Mouse (Mus musculus) lung, embryonic 15.5 days (tissue): ENCODE measurements around the gene Myl9. TPM values are rescaled to one million over a fixed set of nuclear protein-coding genes. Genes with fewer than 3 reads are reported as not detected.
"Not testable (repeated sequence)": the region's sequence is repeated elsewhere in the genome, so short reads cannot be mapped to it uniquely, and the experiment has no call there.

ENCODE experiments used
- ATAC-seq: fragments of 200-750 bp; cut with Nextera tagmentation; 2 replicates; pipeline ENCODE4 v1.8.0; 2017; ENCODE audit warnings: moderate number of reproducible peaks, borderline replicate concordance; ENCODE audit not compliant: low FRiP score, low TSS enrichment; ENCODE audit errors: extremely low read depth
- H3K27ac ChIP-seq: fragments of 300-500 bp; sonication (generic); 2 replicates; pipeline ENCODE4 v1.5.1; 2015; ENCODE audit warnings: moderate library complexity, mild to moderate bottlenecking, inconsistent platforms
- H3K27me3 ChIP-seq: fragments of 300-500 bp; sonication (generic); 2 replicates; pipeline ENCODE4 v1.6.1; 2015; ENCODE audit warnings: inconsistent platforms
- H3K36me3 ChIP-seq: fragments of 300-500 bp; sonication (generic); 2 replicates; pipeline ENCODE4 v1.6.1; 2015; ENCODE audit warnings: inconsistent platforms
- H3K4me1 ChIP-seq: fragments of 300-500 bp; sonication (generic); 2 replicates; pipeline ENCODE4 v1.6.1; 2015; ENCODE audit warnings: inconsistent platforms
- H3K4me2 ChIP-seq: fragments of 300-500 bp; sonication (generic); 2 replicates; pipeline ENCODE4 v1.6.1; 2015; ENCODE audit warnings: inconsistent platforms, mild to moderate bottlenecking, moderate library complexity
- H3K4me3 ChIP-seq: fragments of 300-500 bp; sonication (generic); 2 replicates; pipeline ENCODE4 v1.5.1; 2015; ENCODE audit warnings: mild to moderate bottlenecking, inconsistent platforms
- H3K9ac ChIP-seq: fragments of 300-500 bp; sonication (generic); 2 replicates; pipeline ENCODE4 v1.6.1; 2015; ENCODE audit warnings: inconsistent platforms
- H3K9me3 ChIP-seq: fragments of 300-500 bp; sonication (generic); 2 replicates; pipeline ENCODE4 v1.6.1; 2016; ENCODE audit warnings: inconsistent platforms
- WGBS: fragments of 180-500 bp; shearing (Covaris S2); methylation state at CpG from one replicate; pipeline ENCODE4 v1.1.7; 2015; 5-methylcytosine and 5-hydroxymethylcytosine counted together
- polyA plus RNA-seq: library from polyadenylated mRNA; unstranded; fragments of >200 nt; fragmentation: Nextera tagmentation; extraction: Ambion mirVana; gene quantifications from 2 replicates; pipeline ENCODE4 v1.2.1, GENCODE M21; 2015

The Myl9 gene
- polyA plus RNA-seq, 1 experiment from 2014 or later = 443 TPM

DNA sequence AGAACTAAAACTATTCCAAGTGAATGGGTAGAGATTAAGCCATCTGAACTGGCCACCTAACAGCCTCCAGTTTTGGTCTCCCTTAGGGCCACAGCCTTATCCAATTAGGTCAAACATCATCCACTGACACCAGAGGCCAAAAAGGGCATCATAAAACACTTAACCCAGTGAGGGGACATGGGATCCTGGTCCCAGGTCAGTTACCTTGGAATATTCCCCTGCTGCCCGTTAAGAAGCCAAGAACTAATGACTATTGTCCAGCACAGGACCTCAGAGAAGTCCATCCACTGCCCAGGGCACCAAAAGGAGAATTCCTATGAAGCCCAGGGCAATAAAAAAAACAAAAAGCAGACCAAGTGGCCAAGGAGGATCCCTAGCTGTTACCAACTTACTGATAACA lies 13.6 kb downstream of the Myl9 start:
- Histone ChIP-seq H3K27me3 (no peaks in the 10 kb centered on the region), H3K4me1 (0 out of 2 replicates have a peak, but pooled peaks cover 4% of the 10 kb centered on the region), H3K27ac (no peak overlapping the region), H3K9me3 (peaks cover 4% of the 10 kb centered on the region; the same call in 1 of the 2 replicates), H3K9ac (no peak overlapping the region), H3K36me3 (no peaks in the 10 kb centered on the region), H3K4me3 (no peak overlapping the region), H3K4me2 (no peak overlapping the region)
- whole genome bisulfite sequencing = 64% methylated on average over 1 of the region's 1 CpGs
- no peak for ATAC-seq

DNA sequence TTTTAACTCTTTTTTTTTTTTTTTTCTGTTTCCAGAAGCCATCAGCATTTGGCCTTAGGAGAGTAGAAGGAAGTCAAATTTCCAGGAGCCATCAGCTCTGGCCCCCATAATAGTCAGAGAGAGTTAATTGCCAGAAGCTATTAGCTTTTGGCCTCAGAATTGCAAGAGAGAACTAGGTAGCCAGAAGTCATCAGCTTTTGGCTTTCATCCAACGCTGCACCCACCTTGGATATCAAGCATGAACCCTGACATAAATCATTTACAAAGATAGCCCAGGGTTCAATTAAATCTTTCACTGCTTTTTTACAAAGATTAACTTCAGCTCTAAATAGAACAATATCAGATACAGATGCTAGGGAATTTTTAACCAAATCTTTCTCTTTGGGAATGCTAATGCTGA lies 23.3 kb downstream of the Myl9 start:
- Histone ChIP-seq H3K27me3 (no peaks in the 10 kb centered on the region), H3K4me2 (no peak overlapping the region), H3K4me1 (no peaks in the 10 kb centered on the region), H3K4me3 (no peak overlapping the region), H3K9ac (no peak overlapping the region), H3K36me3 (no peaks in the 10 kb centered on the region), H3K27ac (no peak overlapping the region), H3K9me3 (no peaks in the 10 kb centered on the region)
- 86% methylated on average over 1 of the region's 1 CpGs for WGBS
- ATAC-seq = no peak

DNA sequence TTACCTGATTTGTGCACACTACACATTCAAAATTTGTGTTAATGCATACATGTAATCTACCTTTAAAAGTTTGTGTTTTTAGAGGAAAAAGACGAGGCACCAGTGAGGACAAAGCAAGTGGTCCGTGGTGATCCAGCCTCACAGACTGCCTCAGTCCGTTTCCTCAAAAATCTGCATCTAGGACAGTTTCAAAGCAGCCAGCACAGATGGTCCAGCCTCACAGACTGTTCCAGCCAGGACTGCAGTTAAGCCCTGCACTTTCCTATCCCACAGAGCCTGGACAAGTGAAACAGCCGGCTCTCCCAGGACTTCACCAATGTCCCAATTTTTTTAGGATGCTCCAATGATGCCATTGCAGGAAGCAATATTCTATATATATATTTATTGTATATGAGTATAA lies 25.8 kb downstream of the Myl9 start:
- Histone ChIP-seq H3K27ac (no peak overlapping the region), H3K4me2 (no peak overlapping the region), H3K36me3 (no peaks in the 10 kb centered on the region), H3K9ac (no peak overlapping the region), H3K9me3 (no peaks in the 10 kb centered on the region), H3K4me1 (no peaks in the 10 kb centered on the region), H3K27me3 (no peaks in the 10 kb centered on the region), H3K4me3 (no peak overlapping the region)
- WGBS = 63% methylated on average over 4 of the region's 4 CpGs
- no peak for ATAC-seq

DNA sequence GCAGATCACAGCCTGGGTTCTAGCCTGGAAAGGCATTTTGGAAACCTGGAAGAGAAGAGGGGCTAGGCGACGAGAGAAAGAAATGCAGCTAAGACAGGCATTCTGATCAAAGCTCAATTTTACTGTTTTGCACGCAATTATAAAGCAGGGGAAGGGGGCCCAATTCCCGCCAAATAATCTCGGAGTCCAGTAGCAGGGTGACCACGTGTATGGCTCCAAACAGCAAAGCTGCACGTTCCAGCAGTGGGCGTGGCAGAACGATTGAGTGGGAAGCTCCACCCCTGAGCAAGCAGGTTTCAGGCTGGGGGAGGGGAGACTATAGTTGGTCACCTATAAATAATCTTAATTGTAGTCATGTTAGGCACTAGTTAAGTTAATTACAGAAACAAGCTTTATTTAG lies 26.9 kb downstream of the Myl9 start:
- not testable (repeated sequence) for H3K27ac ChIP-seq, H3K4me3 ChIP-seq, H3K9ac ChIP-seq, H3K27me3 ChIP-seq, H3K9me3 ChIP-seq, H3K4me2 ChIP-seq, H3K4me1 ChIP-seq, H3K36me3 ChIP-seq, ATAC-seq
- WGBS = 36% methylated on average over 9 of the region's 9 CpGs

DNA sequence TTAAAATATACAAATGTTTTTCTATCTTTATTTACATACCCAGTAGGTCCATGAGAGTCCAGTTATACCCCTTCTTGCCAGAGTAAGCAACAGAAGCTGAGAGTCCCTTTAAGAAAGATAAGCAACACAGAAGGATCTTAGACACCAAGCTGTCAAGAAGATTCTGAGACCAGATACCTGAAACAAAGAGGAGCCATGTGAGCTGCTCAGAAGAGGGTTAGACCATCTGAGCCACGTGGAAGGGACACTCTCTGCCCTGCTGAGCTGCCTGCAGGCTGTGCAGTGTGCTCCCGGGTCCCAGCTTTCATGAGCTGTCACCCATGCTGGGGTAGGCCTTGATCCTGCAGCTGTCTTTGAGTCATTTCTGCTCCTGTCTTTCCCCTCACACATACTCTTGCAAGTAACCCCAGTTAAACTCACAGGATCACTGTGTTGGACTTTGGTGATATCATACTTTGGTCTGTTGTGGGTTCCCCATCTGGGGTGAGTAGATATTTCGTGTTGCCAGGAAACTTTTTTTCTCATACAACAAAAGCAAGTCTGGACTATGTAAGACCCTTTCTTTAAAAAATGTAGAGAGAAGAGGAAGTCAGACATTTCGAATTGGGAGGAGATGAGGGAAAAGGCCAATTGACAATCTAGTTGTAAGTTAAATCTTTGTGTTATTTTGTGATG lies 28.6 kb downstream of the Myl9 start:
- H3K27ac ChIP-seq = no peak overlapping the region
- no peaks in the 10 kb centered on the region for H3K4me1 ChIP-seq
- H3K9ac ChIP-seq = no peak overlapping the region
- no peak overlapping the region for H3K4me2 ChIP-seq
- H3K36me3 ChIP-seq = no peaks in the 10 kb centered on the region
- ATAC-seq = no peak
- H3K27me3 ChIP-seq = no peaks in the 10 kb centered on the region
- WGBS = 57% methylated on average over 4 of the region's 4 CpGs
- no peak overlapping the region for H3K4me3 ChIP-seq
- H3K9me3 ChIP-seq = no peaks in the 10 kb centered on the region

DNA sequence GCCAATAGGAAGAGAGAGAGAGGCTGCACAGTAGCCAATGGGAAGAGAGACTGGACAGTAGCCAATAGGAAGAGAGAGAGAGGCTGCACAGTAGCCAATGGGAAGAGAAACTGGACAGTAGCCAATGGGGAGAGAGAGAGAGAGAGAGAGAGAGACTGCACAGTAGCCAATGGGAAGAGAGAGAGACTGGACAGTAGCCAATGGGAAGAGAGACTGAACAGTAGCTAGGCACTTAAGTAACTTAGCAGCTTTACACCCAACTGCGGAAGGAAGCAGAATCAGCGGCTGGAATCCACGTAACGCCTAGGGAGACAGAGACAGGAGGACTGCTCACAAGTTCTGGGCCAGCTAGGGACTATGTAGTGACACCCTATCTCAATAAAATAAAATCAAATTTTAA lies 29.4 kb downstream of the Myl9 start:
- Histone ChIP-seq H3K9ac (no peak overlapping the region), H3K27ac (no peak overlapping the region), H3K36me3 (no peaks in the 10 kb centered on the region), H3K4me2 (no peak overlapping the region), H3K4me1 (peaks cover under 1% of the 10 kb centered on the region; the same call in 1 of the 2 replicates), H3K9me3 (no peaks in the 10 kb centered on the region), H3K27me3 (no peaks in the 10 kb centered on the region), H3K4me3 (no peak overlapping the region)
- WGBS = 84% methylated on average over 4 of the region's 4 CpGs
- ATAC-seq = no peak

DNA sequence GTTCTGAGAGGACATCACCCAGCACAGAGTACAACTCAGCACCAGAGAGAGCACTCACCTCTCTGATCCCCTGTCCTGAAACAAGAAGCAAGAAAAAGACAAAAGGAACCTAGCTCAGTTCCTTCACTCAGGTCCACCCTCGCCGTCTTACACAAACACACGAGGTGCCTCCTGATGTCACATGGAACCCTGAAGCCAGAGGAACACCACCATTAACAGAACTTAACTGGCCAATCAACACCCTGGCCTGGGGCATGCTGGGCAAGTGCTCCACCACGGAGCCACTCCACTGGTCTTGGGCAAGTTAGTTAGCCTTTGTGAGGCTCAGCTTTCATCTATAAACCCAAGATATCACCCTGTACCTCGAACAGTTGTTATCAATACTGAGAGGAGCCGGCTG lies 31.7 kb downstream of the Myl9 start:
- H3K4me1 ChIP-seq = peaks cover 3% of the 10 kb centered on the region; the same call in 1 of the 2 replicates
- no peak overlapping the region for H3K4me3 ChIP-seq
- no peak overlapping the region for H3K27ac ChIP-seq
- no peak for ATAC-seq
- 61% methylated on average over 6 of the region's 6 CpGs for WGBS
- H3K4me2 ChIP-seq = no peak overlapping the region
- no peak overlapping the region for H3K9ac ChIP-seq
- no peaks in the 10 kb centered on the region for H3K27me3 ChIP-seq
- H3K9me3 ChIP-seq = no peaks in the 10 kb centered on the region
- no peaks in the 10 kb centered on the region for H3K36me3 ChIP-seq

DNA sequence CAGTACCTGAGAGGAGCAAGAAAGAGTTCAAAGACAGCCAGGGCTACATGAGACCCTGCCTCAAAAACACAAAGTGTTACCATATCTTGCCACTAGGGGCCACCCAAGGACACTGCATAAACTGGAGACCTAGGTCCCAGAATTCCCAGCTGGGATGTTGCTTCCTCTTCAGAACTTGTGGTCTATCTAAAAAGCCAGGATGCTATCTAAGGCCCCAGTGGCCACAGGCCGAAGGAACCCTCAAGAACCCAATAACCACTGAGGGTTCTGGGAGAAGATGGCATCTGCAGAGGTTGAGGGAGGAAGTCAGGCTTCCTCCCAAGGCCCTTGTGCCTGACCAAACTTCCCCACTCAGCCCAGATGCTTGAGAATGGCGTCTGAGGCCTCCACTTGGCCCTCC lies 34.4 kb downstream of the Myl9 start:
- no peak overlapping the region for H3K27ac ChIP-seq
- H3K4me1 ChIP-seq = peaks cover 13% of the 10 kb centered on the region
- no peaks in the 10 kb centered on the region for H3K9me3 ChIP-seq
- no peak overlapping the region for H3K4me3 ChIP-seq
- no peaks in the 10 kb centered on the region for H3K36me3 ChIP-seq
- no peak for ATAC-seq
- no peak overlapping the region for H3K4me2 ChIP-seq
- no peak overlapping the region for H3K9ac ChIP-seq
- no peaks in the 10 kb centered on the region for H3K27me3 ChIP-seq
- WGBS = 36% methylated on average over 2 of the region's 2 CpGs

DNA sequence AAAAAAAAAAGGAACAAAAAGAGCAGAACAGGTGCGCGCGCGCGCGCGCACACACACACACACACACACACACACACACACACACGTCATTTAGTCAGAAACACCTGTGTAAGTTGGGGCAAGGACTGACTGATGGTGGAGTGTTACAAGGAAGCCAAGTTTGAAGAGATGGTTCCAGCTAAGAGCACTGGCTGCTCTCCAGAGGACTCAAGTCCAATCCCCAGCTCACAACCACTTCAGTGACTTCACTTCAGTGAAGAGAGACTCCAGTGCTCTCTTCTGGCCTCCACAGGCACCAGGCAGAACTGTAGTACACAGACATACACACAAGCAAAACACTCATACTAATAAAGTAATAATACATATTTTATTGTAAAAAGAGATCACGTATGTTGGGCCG lies 35.5 kb downstream of the Myl9 start:
- peaks cover 25% of the 10 kb centered on the region for H3K4me1 ChIP-seq
- H3K9ac ChIP-seq = no peak overlapping the region
- H3K27ac ChIP-seq = no peak overlapping the region
- no peak for ATAC-seq
- no peak overlapping the region for H3K4me2 ChIP-seq
- no peaks in the 10 kb centered on the region for H3K36me3 ChIP-seq
- 93% methylated on average over 10 of the region's 10 CpGs for WGBS
- H3K27me3 ChIP-seq = no peaks in the 10 kb centered on the region
- no peaks in the 10 kb centered on the region for H3K9me3 ChIP-seq
- no peak overlapping the region for H3K4me3 ChIP-seq

DNA sequence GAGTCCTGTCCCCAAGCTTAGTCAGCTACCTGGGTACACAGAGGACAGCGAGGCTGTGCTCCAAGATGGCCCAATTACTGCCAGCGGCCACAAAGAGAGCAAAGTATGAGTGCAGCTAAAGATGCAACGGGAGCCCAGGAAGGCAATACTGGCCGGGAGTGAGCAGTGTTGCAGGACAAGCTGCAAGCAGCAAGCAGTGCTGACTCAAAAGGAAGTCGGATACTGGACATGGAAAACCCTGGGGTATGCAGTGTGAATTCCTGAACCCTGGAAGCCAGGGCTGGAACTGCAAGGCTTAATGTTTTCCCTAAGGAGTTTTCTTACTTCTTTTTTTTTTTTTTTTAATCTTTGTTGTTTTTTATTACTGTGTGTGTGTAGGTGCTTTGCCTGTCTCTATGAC lies 36.3 kb downstream of the Myl9 start:
- no peaks in the 10 kb centered on the region for H3K9me3 ChIP-seq
- no peak overlapping the region for H3K9ac ChIP-seq
- H3K36me3 ChIP-seq = no peaks in the 10 kb centered on the region
- 67% methylated on average over 5 of the region's 5 CpGs for WGBS
- H3K27me3 ChIP-seq = no peaks in the 10 kb centered on the region
- no peak for ATAC-seq
- H3K4me3 ChIP-seq = no peak overlapping the region
- no peak overlapping the region for H3K27ac ChIP-seq
- no peak overlapping the region for H3K4me2 ChIP-seq
- H3K4me1 ChIP-seq = peaks cover 29% of the 10 kb centered on the region

DNA sequence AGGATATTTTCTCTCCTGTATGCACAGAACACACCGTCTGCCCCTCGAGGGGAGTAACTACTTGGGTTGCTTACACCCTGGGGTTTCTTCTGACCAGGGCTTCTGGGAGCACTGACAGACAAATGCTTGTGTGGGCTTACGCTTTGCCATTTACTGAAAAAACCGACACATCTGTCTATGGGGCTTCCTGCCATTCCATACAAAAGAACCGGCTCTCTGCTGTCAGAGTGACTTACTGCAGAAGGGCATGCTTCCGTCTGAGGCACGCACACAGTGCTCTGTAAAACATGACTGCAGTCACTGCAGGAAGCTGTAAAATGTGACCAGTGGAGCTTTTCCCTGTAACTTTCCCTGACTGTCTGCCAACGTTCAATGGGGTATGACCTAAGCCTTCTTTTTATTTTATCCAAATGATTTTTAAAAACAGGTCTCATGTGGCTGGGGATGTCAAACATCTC lies 39.2 kb downstream of the Myl9 start:
- 11% methylated on average over 8 of the region's 8 CpGs for WGBS
- H3K27ac ChIP-seq = peak overlapping the region; percentile 85
- no peak overlapping the region for H3K9ac ChIP-seq
- H3K9me3 ChIP-seq = no peaks in the 10 kb centered on the region
- H3K4me3 ChIP-seq = no peak overlapping the region
- H3K4me1 ChIP-seq = peaks cover 31% of the 10 kb centered on the region
- no peak; the same call in 1 of the 2 replicates for ATAC-seq
- peak overlapping the region; percentile 10; the same call in 1 of the 2 replicates for H3K4me2 ChIP-seq
- no peaks in the 10 kb centered on the region for H3K36me3 ChIP-seq
- H3K27me3 ChIP-seq = no peaks in the 10 kb centered on the region

DNA sequence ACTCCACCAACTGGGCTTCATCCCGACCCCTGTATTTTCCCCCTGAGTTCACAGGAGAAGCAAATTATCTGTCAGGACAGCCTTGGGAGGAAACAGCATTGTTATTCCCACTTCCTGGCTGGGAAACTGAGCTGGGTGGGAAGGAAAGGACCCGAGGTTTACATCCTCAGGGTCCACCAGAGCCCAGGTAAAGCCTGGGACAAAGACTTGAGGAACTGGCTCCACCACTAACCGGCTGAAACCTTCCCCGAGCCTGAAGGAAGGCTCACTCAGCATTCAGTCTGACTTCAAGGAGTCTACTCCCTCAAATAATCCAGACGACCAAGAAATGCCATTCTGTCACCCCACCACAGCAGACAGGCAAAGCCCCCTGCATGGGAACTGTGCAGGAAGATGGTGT lies 39.7 kb downstream of the Myl9 start:
- no peak overlapping the region for H3K4me2 ChIP-seq
- no peaks in the 10 kb centered on the region for H3K9me3 ChIP-seq
- H3K4me3 ChIP-seq = no peak overlapping the region
- WGBS = 12% methylated on average over 5 of the region's 5 CpGs
- no peaks in the 10 kb centered on the region for H3K36me3 ChIP-seq
- ATAC-seq = peak; percentile 58; the same call in 1 of the 2 replicates
- H3K27ac ChIP-seq = peak overlapping the region; percentile 85
- no peaks in the 10 kb centered on the region for H3K27me3 ChIP-seq
- H3K4me1 ChIP-seq = peaks cover 28% of the 10 kb centered on the region; the same call in 1 of the 2 replicates
- H3K9ac ChIP-seq = no peak overlapping the region
